Mouse (Mus musculus) midbrain, embryonic 16.5 days (tissue): ENCODE results near the gene Nup88. TPM values are rescaled to one million over a fixed set of nuclear protein-coding genes. Genes with fewer than 3 reads are reported as not detected.

Experiments used
- ATAC-seq: fragments of 200-750 bp; cut with Nextera tagmentation; 2 replicates; pipeline ENCODE4 v1.8.0; 2017; ENCODE audit warnings: moderate TSS enrichment
- H3K27ac ChIP-seq: fragments of 300-500 bp; sonication (generic); 2 replicates; pipeline ENCODE4 v1.5.1; 2014; ENCODE audit warnings: mild to moderate bottlenecking, low read length, mixed read lengths
- H3K27me3 ChIP-seq: fragments of 300-500 bp; sonication (generic); 2 replicates; pipeline ENCODE4 v1.6.1; 2014; ENCODE audit warnings: low read depth, low read length, mixed read lengths; ENCODE audit not compliant: control insufficient read depth, insufficient read depth
- H3K36me3 ChIP-seq: fragments of 300-500 bp; sonication (generic); 2 replicates; pipeline ENCODE4 v1.6.1; 2014; ENCODE audit warnings: mild to moderate bottlenecking, low read length, moderate library complexity, mixed read lengths; ENCODE audit not compliant: control insufficient read depth, insufficient read depth
- H3K4me1 ChIP-seq: fragments of 300-500 bp; sonication (generic); 2 replicates; pipeline ENCODE4 v1.6.1; 2014; ENCODE audit warnings: mild to moderate bottlenecking, low read length, mixed read lengths; ENCODE audit not compliant: control insufficient read depth, insufficient read depth
- H3K4me2 ChIP-seq: fragments of 300-500 bp; sonication (generic); 2 replicates; pipeline ENCODE4 v1.6.1; 2014; ENCODE audit warnings: mild to moderate bottlenecking, low read length, mixed read lengths
- H3K4me3 ChIP-seq: fragments of 300-500 bp; sonication (generic); 2 replicates; pipeline ENCODE4 v1.5.1; 2014; ENCODE audit warnings: low read depth, mild to moderate bottlenecking, low read length, moderate library complexity, mixed read lengths
- H3K9ac ChIP-seq: fragments of 300-500 bp; sonication (generic); 2 replicates; pipeline ENCODE4 v1.6.1; 2014; ENCODE audit warnings: low read depth, low read length, mixed read lengths
- H3K9me3 ChIP-seq: fragments of 300-500 bp; sonication (generic); replicated peaks from 2 replicates; pipeline ENCODE4 v1.6.1; 2014; ENCODE audit warnings: mild to moderate bottlenecking, low read length, mixed read lengths; ENCODE audit not compliant: control insufficient read depth, poor library complexity, severe bottlenecking
- WGBS: fragments of 180-500 bp; shearing (Covaris S2); extraction: QIAGEN DNeasy Blood & Tissue Kit; methylation state at CpG from one replicate; pipeline ENCODE4 v1.1.7; 2014; 5-methylcytosine and 5-hydroxymethylcytosine counted together
- polyA plus RNA-seq: library from polyadenylated mRNA; unstranded; fragments of >200 nt; fragmentation: Nextera tagmentation; extraction: Ambion mirVana; gene quantifications from 2 replicates; pipeline ENCODE4 v1.2.1, GENCODE M21; 2015

The Nup88 gene
- polyA plus RNA-seq, 1 experiment from 2014 or later: 120 TPM

- H3K9ac ChIP-seq: no peak overlapping the region
- 80% methylated on average over 2 of the region's 2 CpGs for WGBS
- no peaks in the 10 kb centered on the region for H3K9me3 ChIP-seq
- H3K36me3 ChIP-seq: peaks cover 27% of the 10 kb centered on the region
- H3K27ac ChIP-seq: no peak overlapping the region
- peaks cover 2% of the 10 kb centered on the region; the same call in 1 of the 2 replicates for H3K4me1 ChIP-seq
- no peak for ATAC-seq
- no peaks in the 10 kb centered on the region for H3K27me3 ChIP-seq
- no peak overlapping the region for H3K4me2 ChIP-seq
- no peak overlapping the region for H3K4me3 ChIP-seq
Observed at GRCm38 (mm10) chr11:70975193-70975592, 5.4 kb upstream of the Nup88 start.

- Histone ChIP-seq H3K4me2 (no peak overlapping the region), H3K27ac (no peak overlapping the region), H3K4me3 (no peak overlapping the region), H3K36me3 (peaks cover 23% of the 10 kb centered on the region), H3K9me3 (no peaks in the 10 kb centered on the region), H3K27me3 (no peaks in the 10 kb centered on the region), H3K4me1 (peaks cover 2% of the 10 kb centered on the region; the same call in 1 of the 2 replicates), H3K9ac (no peak overlapping the region)
- ATAC-seq: no peak
- WGBS: 73% methylated on average over 4 of the region's 4 CpGs
Observed at GRCm38 (mm10) chr11:70973947-70974346, 4.2 kb upstream of the Nup88 start.

GRCm38 (mm10) chr11:70972586-70972985, 2.8 kb upstream of the Nup88 start:
- Histone ChIP-seq H3K27me3 (no peaks in the 10 kb centered on the region), H3K4me3 (no peak overlapping the region), H3K9me3 (no peaks in the 10 kb centered on the region), H3K27ac (no peak overlapping the region), H3K4me1 (peaks cover 13% of the 10 kb centered on the region), H3K4me2 (no peak overlapping the region), H3K36me3 (peaks cover 16% of the 10 kb centered on the region), H3K9ac (no peak overlapping the region)
- ATAC-seq: no peak
- 74% methylated on average over 1 of the region's 1 CpGs for WGBS

GRCm38 (mm10) chr11:70970560-70971540, 1.1 kb upstream of the Nup88 start:
- ATAC-seq: peak; percentile 38
- 18% methylated on average over 24 of the region's 24 CpGs for WGBS
- H3K4me3 ChIP-seq: peak overlapping the region; percentile 79
- peak overlapping the region; percentile 62 for H3K9ac ChIP-seq
- peak overlapping the region; percentile 94 for H3K27ac ChIP-seq
- H3K27me3 ChIP-seq: no peaks in the 10 kb centered on the region
- peak overlapping the region; percentile 80 for H3K4me2 ChIP-seq
- H3K4me1 ChIP-seq: peaks cover 15% of the 10 kb centered on the region
- no peaks in the 10 kb centered on the region for H3K9me3 ChIP-seq
- peaks cover 12% of the 10 kb centered on the region for H3K36me3 ChIP-seq

- Histone ChIP-seq H3K9ac (peak overlapping the region; percentile 82), H3K27me3 (no peaks in the 10 kb centered on the region), H3K9me3 (no peaks in the 10 kb centered on the region), H3K36me3 (peaks cover 11% of the 10 kb centered on the region), H3K4me2 (peak overlapping the region; percentile 94), H3K4me3 (peak overlapping the region; percentile 79), H3K27ac (peak overlapping the region; percentile 94), H3K4me1 (peaks cover 15% of the 10 kb centered on the region)
- 0% methylated on average over 25 of the region's 25 CpGs for WGBS
- ATAC-seq: peak; percentile 12
Observed at GRCm38 (mm10) chr11:70969271-70969794, 440 bp downstream of the Nup88 start.

GRCm38 (mm10) chr11:70964222-70964907, 5.4 kb downstream of the Nup88 start:
- ATAC-seq: no peak
- no peaks in the 10 kb centered on the region for H3K9me3 ChIP-seq
- 76% methylated on average over 4 of the region's 4 CpGs for WGBS
- H3K27ac ChIP-seq: no peak overlapping the region
- H3K9ac ChIP-seq: no peak overlapping the region
- no peak overlapping the region for H3K4me2 ChIP-seq
- no peak overlapping the region for H3K4me3 ChIP-seq
- H3K4me1 ChIP-seq: peaks cover 13% of the 10 kb centered on the region
- H3K36me3 ChIP-seq: peaks cover 30% of the 10 kb centered on the region
- H3K27me3 ChIP-seq: no peaks in the 10 kb centered on the region

- Histone ChIP-seq H3K36me3 (peaks cover 46% of the 10 kb centered on the region), H3K27me3 (no peaks in the 10 kb centered on the region), H3K4me2 (no peak overlapping the region), H3K4me1 (no peaks in the 10 kb centered on the region), H3K9ac (no peak overlapping the region), H3K9me3 (no peaks in the 10 kb centered on the region), H3K4me3 (no peak overlapping the region), H3K27ac (no peak overlapping the region)
- no peak for ATAC-seq
- 90% methylated on average over 5 of the region's 5 CpGs for WGBS
Observed at GRCm38 (mm10) chr11:70960786-70961554, 8.8 kb downstream of the Nup88 start.

- 91% methylated on average over 4 of the region's 4 CpGs for WGBS
- no peak overlapping the region for H3K9ac ChIP-seq
- no peaks in the 10 kb centered on the region for H3K9me3 ChIP-seq
- H3K27me3 ChIP-seq: no peaks in the 10 kb centered on the region
- H3K4me1 ChIP-seq: no peaks in the 10 kb centered on the region
- no peak overlapping the region for H3K4me2 ChIP-seq
- H3K27ac ChIP-seq: no peak overlapping the region
- no peak for ATAC-seq
- no peak overlapping the region for H3K4me3 ChIP-seq
- H3K36me3 ChIP-seq: peaks cover 58% of the 10 kb centered on the region
Observed at GRCm38 (mm10) chr11:70954711-70955110, 15.1 kb downstream of the Nup88 start.
